Mouse (Mus musculus): ENCODE data around the gene Kmt2e.

Kmt2e gene

DNA sequence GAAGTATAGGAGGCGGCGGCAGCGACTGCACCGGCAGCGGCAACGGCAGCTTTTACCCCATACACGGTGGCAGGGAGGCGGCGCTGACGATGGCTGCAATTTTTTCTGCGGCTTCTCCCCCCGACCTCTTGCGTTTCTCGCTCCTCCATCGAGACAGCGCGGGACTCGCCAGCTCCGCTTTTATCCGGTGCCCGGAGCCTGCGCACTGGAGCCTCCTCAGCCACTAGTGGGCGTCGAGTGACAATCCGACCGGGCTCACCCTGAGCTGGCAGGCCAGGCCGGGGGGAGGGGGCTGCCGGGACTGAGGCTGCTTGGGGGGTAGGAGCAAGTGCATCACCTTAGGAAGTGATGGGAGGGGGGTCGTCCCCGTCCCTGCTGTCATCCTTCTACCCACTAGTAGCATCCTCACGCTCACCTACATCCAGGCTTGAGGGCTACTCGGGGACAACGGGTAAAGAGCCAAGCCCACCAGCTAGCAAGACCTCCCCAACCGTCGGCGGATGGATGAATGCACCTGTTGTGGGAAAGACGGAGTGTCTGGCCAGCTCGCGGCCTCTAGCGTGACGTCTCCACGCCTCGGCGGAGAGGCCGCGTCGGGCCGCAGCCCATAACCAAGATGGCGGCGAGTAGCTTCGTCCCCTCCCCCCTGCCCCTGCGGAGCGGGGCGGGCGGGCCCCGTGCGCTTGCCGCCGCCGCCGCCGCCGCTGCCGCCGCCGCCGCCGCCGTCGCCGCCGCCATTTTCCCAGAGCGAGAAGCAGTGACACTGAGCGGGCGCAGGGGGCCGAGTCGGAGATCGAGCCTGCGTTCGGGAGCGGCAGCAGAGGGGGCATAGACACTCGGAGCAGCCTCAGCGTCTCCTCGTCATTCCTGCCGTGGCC lies at the start of gene Kmt2e:
Gene Kmt2e (plus strand): TSS at position 722 of the 878 bp plus-strand sequence.
- WGBS: under 1% methylated on average over 85 of the region's 85 CpGs

GRCm38 (mm10) chr5:23385136-23385535 lies 49.1 kb upstream of the Kmt2e start:
- 62% methylated on average over 1 of the region's 1 CpGs for WGBS

DNA sequence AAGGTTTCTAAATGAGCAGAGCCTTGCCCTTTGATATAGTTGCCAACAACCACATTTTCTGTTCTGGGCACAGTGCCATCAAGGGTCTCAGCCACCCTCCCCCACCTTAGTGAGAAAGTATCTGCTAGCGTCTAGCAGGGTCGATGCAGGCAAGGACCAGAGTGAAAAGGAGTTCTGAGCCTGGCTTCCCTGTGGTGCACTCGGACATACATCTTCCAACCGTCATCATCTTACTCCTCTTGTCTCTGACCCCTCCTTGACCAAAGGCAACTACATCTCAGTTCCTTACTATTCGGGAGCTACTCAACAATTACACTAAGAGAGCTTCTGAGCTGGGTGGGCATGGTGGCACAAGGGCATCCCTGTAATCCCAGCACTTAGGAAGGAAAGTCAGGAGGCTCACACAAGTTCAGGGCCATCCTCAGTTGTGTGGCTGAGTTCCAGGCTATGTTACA lies 48.5 kb upstream of the Kmt2e start:
- 44% methylated on average over 5 of the region's 5 CpGs for WGBS

DNA sequence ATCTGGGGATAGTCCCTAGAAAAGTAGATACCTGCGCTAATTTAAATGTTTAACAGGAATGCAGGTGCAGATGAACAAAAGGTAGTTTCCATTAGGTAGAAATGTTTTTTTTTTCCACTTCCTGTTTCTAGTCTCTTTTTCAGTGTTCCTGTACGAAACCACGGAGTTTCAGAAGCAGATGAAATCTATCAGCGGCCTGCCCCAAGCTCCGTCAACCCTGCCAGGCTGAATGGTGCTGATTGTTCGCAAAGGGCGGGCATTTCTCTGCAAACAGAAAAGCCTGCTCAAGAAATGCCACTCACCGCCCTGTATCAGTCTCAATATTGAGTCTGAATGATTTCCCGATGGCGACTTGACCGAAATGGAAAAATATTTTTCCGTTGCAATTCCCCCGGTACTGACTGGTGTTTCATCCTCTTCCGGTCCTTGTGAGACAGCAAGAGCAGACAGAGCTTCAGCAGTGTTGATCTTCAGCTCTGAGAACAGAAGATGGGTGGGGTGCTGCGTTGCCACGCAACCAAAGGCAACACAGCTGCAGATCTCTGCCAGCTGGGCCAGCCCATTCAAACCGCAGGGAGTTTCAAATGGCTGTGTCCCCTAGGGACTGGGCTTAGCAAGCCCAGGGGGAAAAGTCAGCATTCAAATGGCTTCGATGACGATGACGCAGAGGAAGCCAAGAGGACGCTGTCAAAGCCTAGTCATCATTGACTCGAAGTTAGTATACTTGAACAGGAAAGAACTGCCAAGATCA lies 47.5 kb upstream of the Kmt2e start:
- 1% methylated on average over 22 of the region's 22 CpGs for WGBS

- 25% methylated on average over 2 of the region's 2 CpGs for WGBS
Measured at GRCm38 (mm10) chr5:23387313-23387666, 47.0 kb upstream of the Kmt2e start.

GRCm38 (mm10) chr5:23388091-23388490 lies 46.1 kb upstream of the Kmt2e start:
- WGBS: 45% methylated on average over 3 of the region's 3 CpGs

DNA sequence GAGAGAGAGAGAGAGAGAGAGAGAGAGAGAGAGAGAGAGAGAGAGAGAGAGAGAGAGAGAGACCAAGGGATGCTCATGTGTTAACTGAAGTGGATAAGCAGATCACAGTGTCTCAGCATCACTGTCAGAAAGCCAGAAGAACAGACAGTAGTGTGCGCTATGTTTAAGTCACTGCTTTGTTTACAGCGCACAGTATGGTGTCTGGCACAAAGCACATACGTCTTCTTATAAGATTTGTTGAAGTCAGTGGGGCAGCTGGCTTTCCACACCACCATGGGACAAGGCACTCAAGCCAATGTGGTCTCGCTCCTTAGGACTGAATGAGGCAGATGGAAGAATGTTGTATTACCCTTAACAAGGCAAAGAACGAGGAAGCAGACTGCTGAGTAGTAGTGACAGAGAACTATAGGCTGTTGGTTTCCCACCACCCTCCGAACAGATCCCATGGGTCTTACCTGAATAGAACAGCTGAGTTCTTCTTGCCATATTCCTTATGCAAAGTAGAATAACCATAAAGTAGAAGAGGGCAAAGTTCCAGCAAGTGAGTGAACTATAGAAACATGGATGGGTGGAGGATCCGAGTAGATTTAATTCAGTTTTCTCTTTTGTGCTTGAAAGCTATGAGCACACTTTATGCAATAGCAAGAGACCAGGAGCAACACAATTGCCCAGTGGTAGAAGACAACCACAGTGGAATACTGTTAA lies 44.5 kb upstream of the Kmt2e start:
- WGBS: 62% methylated on average over 7 of the region's 7 CpGs

- 85% methylated on average over 7 of the region's 7 CpGs for WGBS
Measured at GRCm38 (mm10) chr5:23391714-23392113, 42.5 kb upstream of the Kmt2e start.

- WGBS: 85% methylated on average over 5 of the region's 5 CpGs
Measured at GRCm38 (mm10) chr5:23393870-23394269, 40.4 kb upstream of the Kmt2e start.

DNA sequence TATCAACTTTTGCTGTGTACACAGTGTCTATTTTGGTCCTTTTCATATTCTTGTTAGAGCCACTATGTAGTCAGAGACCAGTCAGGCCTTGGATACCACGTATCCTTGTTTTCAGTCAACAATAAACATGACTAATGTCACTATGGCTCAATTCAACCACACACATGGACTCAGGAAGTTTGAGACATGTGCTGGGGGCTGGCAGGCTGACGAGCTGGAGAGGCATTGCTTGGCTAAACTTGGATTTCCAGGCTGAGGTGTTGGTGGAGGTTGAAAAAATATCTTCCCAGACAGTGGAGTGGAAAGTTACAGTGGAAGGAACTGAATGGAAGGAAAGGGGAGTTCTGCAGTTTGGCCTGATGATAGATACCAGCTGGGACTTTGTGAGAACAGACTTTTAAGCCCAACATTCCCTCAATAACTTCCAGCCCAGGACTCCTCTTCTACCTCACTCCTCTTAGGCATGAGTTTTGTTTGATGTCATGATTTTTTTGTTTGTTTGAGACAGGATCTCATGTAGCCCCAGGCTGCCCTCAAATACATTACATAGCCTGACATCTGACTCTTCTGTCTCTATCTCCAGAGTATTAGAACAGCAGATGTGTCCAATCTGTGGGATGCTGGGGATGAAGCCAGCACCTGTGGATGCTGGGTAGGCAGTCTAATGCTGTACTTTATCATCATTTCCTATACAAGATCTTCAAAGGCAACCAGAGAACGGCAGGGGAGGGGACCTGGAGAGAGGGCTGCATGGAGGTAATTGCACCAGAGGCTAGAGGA lies 39.7 kb upstream of the Kmt2e start:
- 26% methylated on average over 3 of the region's 3 CpGs for WGBS

GRCm38 (mm10) chr5:23395721-23396120 lies 38.5 kb upstream of the Kmt2e start:
- WGBS: 60% methylated on average over 3 of the region's 3 CpGs

DNA sequence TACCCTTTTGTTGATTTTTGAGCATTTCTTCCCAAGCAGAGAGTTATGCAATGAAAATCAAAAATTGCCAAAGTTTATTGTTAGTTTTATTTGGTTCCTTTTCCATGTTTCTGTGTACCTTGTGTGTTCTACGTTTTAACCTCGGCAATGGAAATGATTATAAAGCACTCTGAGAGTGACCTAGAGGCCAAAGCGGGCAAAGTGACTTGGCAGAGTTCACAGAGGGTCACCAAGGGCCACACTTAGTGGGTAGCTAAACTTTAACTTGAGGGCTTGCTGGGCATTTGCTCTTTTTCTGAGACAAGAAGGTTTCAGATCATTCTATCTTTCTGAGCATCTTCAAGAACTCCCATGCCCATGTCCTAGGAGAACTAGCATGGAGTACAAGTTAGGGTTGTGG lies 37.5 kb upstream of the Kmt2e start:
- 78% methylated on average over 3 of the region's 3 CpGs for WGBS

DNA sequence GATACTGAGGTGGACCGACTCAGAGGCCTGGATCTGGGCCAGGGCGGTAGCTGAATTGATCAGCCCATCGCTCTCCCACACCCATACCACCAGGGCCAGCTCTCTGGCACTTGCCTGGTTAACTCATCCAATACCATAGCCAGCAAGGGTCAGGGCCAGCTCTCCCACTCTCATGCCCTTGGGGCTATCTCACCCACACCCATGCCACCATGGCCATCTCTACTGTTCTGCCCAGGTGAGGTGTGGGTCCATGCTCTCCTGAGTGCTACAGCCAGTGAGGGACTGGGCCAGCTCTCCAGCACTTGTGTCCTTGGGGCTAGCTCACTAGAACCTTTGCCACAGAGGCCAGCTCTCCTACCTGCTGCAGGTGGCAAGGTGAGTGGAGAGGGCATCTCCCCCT lies 34.1 kb upstream of the Kmt2e start:
- 85% methylated on average over 3 of the region's 3 CpGs for WGBS

- 92% methylated on average over 3 of the region's 3 CpGs for WGBS
Measured at GRCm38 (mm10) chr5:23400868-23401267, 33.4 kb upstream of the Kmt2e start.

DNA sequence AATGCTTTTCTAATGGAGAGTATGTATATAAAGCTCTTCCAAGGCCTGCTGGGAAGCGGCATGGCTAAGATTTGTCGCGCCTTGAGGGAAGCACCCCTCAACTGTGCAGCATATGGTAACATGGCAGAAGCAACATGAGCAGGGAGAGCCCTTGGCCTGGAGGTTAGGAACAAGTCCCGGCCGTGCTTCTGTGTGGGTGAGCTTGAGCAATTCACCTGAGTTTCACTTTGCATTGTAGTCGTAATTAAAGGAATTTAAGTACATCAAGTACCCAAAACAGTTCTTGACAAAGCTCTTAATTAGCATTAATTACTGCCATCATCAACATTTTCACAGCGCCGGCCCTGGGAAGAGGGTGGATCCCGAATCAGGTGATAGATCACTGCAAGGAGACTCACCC lies 32.9 kb upstream of the Kmt2e start:
- 86% methylated on average over 9 of the region's 9 CpGs for WGBS

- 10% methylated on average over 2 of the region's 2 CpGs for whole genome bisulfite sequencing
Measured at GRCm38 (mm10) chr5:23401999-23402398, 32.2 kb upstream of the Kmt2e start.

DNA sequence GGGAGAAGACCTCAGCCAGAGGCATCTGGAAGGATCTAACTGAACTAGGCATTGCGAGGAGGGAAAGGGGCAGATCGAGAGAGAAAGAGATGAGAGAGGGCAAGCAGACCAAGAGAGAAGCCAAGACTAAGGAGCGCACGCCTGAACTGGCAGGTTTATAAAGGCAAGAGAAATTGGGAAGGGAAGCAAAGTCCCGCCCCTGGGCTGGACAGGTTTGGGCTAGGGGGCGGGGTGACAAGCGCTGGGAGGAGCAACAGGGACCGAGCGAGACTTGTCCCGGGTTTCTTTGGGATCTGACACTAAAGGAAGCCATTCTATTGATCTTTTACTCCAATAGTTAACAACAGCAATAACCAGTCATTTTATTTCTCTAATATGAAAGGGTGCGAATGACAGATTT lies 31.1 kb upstream of the Kmt2e start:
- 72% methylated on average over 11 of the region's 11 CpGs for WGBS

GRCm38 (mm10) chr5:23405666-23406404 lies 28.4 kb upstream of the Kmt2e start:
- 87% methylated on average over 12 of the region's 12 CpGs for WGBS

GRCm38 (mm10) chr5:23406405-23406745 lies 27.9 kb upstream of the Kmt2e start:
- 60% methylated on average over 4 of the region's 4 CpGs for WGBS

DNA sequence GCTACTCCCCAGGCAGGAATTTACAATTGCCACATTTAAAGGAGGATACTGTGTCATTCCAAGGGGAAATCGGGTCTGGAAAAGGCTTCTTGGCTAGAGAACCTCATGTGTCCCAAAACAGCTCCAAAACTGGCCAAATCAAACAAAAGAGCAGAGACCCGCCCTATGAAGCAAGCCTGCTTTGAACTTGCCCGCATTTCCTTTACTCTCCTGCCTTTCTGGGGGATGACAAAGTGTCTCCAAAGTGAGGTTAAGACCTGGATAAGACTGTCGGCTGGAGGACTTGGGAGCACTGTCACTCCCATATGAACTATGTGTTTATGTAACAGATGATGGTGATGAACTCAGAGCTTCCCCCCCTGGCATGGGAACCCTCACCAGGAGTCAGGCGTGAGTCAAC lies 26.1 kb upstream of the Kmt2e start:
- WGBS: 37% methylated on average over 5 of the region's 5 CpGs
